Mouse (Mus musculus) gastrocnemius, postnatal 36 days (tissue): ENCODE measurements around the gene Ufc1. TPM values are rescaled to one million over a fixed set of nuclear protein-coding genes. Genes with fewer than 3 reads are reported as not detected.
A peak's percentile ranks its signal among the peaks of the same experiment; 100 is the strongest.
"Not testable (repeated sequence)": the region's sequence is repeated elsewhere in the genome, so short reads cannot be mapped to it uniquely, and the experiment has no call there.

ENCODE experiments used
- DNase-seq, 2 experiments: peaks; one replicate each; pipeline ENCODE4 v3.0.0; 2022
- intact Hi-C: fragments of 180-260 bp; cut with DNase I; formaldehyde crosslinking; loops from one replicate; pipeline ENCODE4 v1.15.1; 2025
- total RNA-seq, 2 experiments: library from RNA; stranded (reverse); gene quantifications; 2 replicates each; pipeline ENCODE4 v1.2.3; 2021

Ufc1 gene
- total RNA-seq, 2 experiments from 2014 or later, result 80.9 to 82.2 TPM

GRCm38 (mm10) chr1:171251594-171252324 lies 43.1 kb downstream of the Ufc1 start:
- DNase-seq, result no peak

DNA sequence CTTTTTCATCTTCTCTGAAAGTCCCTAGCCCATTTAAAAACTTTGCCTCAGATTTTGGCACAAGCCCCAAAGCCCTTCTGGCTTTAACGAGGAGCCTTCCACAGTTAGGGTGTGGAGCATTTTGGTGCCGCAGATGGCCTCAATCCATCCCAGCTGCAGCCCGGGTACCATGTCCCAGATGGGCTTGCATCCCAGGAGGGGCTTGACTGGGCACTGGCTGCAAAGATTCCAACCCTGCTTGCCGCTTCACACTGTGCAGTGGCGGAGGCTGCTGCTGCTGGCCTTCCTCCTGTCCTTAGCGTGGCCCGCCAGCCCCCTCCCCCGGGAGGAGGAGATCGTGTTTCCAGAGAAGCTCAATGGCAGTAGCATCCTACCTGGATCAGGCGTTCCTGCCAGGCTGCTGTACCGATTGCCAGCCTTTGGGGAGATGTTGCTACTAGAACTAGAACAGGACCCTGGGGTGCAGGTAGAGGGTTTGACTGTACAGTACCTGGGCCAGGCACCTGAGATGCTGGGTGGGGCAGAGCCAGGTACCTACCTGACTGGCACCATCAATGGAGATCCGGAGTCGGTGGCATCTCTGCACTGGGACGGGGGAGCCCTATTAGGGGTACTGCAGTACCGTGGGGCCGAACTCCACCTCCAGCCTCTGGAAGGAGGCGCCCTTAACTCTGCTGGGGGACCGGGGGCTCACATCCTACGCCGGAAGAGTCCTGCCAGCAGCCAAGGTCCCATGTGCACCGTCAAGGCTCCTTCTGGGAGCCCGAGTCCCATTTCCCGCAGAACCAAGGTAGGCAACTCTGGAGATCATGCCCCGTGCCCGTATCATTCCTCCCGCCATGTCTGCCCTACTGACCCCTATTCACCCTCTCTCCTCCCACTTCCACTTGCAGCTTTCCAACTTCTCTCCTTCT lies 43.9 kb downstream of the Ufc1 start, which contains the start of gene Ndufs2:
Gene Ndufs2 (minus strand): TSS at position 709 of the 914 bp plus-strand sequence.
- intact Hi-C loops, result no loop called here

More at GRCm38 (mm10) chr1:171251594-171252324, 43.1 kb downstream of the Ufc1 start:
- intact Hi-C loops, result no loop called here

GRCm38 (mm10) chr1:171249913-171250600 lies 44.8 kb downstream of the Ufc1 start, which contains the start of gene Adamts4:
Gene Adamts4, plus strand, starts transcription at chr1:171250421.
- DNase-seq, result peak in 1 of 2 experiments; percentile 37
- intact Hi-C loops, result no loop called here

More for the DNA sequence above, 43.9 kb downstream of the Ufc1 start, which contains the start of gene Ndufs2:
- no peak for DNase-seq

- no peak for DNase-seq
- intact Hi-C loops, result no loop called here
Measured at GRCm38 (mm10) chr1:171248386-171249226, 46.2 kb downstream of the Ufc1 start.

- intact Hi-C loops, result loop anchor here (2.0 kb wide), 1 partner anchor 25 kb away; the partner anchor contains the start of gene Tomm40l
- DNase-seq, result no peak
Measured at GRCm38 (mm10) chr1:171247916-171248315, 46.9 kb downstream of the Ufc1 start.

- DNase-seq, result no peak
- intact Hi-C loops, result loop anchor here (2.0 kb wide), 1 partner anchor 25 kb away; the partner anchor contains the start of gene Tomm40l
Measured at GRCm38 (mm10) chr1:171247453-171247841, 47.4 kb downstream of the Ufc1 start.

- intact Hi-C loops, result loop anchor here (2.0 kb wide), 1 partner anchor 24 kb away; the partner anchor contains the start of gene Tomm40l
- peak; percentile 95 to 96 for DNase-seq
Measured at GRCm38 (mm10) chr1:171246709-171247452, 47.9 kb downstream of the Ufc1 start.

DNA sequence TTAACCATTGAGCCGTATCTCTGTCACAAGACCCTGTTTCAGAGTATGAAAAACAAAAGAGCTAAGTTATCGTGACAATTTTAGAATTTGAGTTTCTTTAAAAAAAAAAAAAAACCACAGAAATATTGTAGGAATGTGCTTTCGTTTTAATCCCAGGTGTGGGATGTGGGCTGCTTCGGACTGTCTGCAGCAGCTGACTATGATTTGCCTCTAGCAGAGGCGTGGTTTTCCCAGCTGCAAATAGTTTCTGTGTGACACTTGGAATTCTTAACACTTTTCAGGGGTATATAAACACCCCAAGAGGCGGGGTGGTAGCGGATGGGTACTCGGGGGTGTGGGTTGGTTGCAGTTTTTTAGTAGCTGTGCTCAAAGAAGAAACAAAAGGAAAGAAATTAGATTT lies 49.5 kb downstream of the Ufc1 start:
- DNase-seq, result no peak
- intact Hi-C loops, result no loop called here

- DNase-seq, intact Hi-C loops: not testable (repeated sequence)
Measured at GRCm38 (mm10) chr1:171241952-171242351, 52.9 kb downstream of the Ufc1 start.

GRCm38 (mm10) chr1:171240911-171241310 lies 53.9 kb downstream of the Ufc1 start:
- DNase-seq, result no peak
- intact Hi-C loops, result no loop called here

DNA sequence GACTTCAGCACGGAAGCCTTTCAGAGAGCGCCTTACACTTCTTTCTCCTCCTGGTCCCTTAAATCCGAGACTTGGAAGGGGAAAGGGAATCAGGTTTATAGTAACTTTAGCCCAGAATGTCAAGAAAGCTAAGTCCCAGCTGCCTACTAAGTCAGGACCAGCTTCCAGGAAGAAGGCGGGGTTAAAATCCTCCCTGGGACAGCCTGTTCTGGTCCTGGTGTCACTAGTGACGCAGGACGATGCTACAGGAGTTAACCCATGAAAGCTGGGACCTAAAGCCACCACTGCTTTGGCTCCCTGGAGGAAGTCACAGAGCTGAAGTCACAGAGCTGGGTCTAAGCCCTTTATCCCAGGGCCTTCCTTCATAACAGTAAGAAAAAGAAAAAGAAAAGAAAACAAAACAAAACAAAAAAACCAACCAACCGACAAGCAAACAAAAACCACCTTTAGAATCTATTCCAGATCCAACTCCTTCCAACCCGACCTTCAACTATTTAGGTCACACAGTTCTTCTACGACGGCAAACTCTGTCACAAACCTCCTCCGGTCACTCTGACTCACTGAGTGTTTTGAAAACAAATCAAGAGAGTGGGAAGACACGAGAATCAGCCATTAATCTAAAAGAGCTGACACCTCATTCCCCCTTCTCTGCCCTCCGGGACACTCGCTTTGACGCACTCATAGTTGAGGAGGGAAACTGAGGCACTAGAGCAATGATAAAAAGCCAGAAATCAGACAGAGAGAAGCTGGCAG lies 54.7 kb downstream of the Ufc1 start:
- DNase-seq, result peak in 1 of 2 experiments; percentile 63

More for the DNA sequence above, 54.7 kb downstream of the Ufc1 start:
- intact Hi-C loops, result no loop called here

Other genes starting within 250 kb of the Ufc1 start
- gene Fcgr3, start 230.1 kb downstream of the Ufc1 start, total RNA-seq, result 1 to 10 TPM; 2.6 to 4.6 TPM
- under 1 TPM; 0.54 to 0.91 TPM for gene Cfap126, start 181.1 kb downstream of the Ufc1 start, total RNA-seq
- 100 to 1,000 TPM; 691 to 738 TPM for gene Sdhc, start 144.4 kb downstream of the Ufc1 start, total RNA-seq
- gene Mpz, start 144.3 kb downstream of the Ufc1 start, total RNA-seq, result 100 to 1,000 TPM in 1 of 2 experiments, 10 to 100 TPM in 1; 33.1 to 105 TPM
- gene Pcp4l1, start 98.8 kb downstream of the Ufc1 start, total RNA-seq, result 10 to 100 TPM; 48.8 to 49.5 TPM
- not detected for gene Nr1i3, start 81.1 kb downstream of the Ufc1 start, total RNA-seq
- gene Tomm40l, start 72.5 kb downstream of the Ufc1 start, total RNA-seq, result 10 to 100 TPM; 52.0 to 54.8 TPM
- 1 to 10 TPM in 1 of 2 experiments, not detected in 1; 1.7 TPM for gene Apoa2, start 70.0 kb downstream of the Ufc1 start, total RNA-seq
- gene Fcer1g, start 60.7 kb downstream of the Ufc1 start, total RNA-seq, result 1 to 10 TPM; 2.5 to 4.9 TPM
- gene Adamts4, start 44.6 kb downstream of the Ufc1 start, total RNA-seq, result under 1 TPM; 0.28 to 0.54 TPM
- gene Ndufs2, start 43.6 kb downstream of the Ufc1 start, total RNA-seq, result 100 to 1,000 TPM; 874 to 989 TPM
- gene B4galt3, start 24.7 kb downstream of the Ufc1 start, total RNA-seq, result 10 to 100 TPM in 1 of 2 experiments, 1 to 10 TPM in 1; 9.6 to 10.5 TPM
- 1 to 10 TPM; 8.7 TPM for gene Ppox, start 13.8 kb downstream of the Ufc1 start, total RNA-seq
- 10 to 100 TPM; 13.5 to 13.8 TPM for gene Usp21, start 7.0 kb downstream of the Ufc1 start, total RNA-seq
- 10 to 100 TPM; 26.6 to 31.1 TPM for gene Dedd, start 34.1 kb upstream of the Ufc1 start, total RNA-seq
- gene Nit1, start 50.6 kb upstream of the Ufc1 start, total RNA-seq, result 10 to 100 TPM; 23.2 to 23.9 TPM
- gene Pfdn2, start 50.6 kb upstream of the Ufc1 start, total RNA-seq, result 10 to 100 TPM; 85.7 to 91.7 TPM
- gene Klhdc9, start 65.8 kb upstream of the Ufc1 start, total RNA-seq, result not detected
- under 1 TPM in 1 of 2 experiments, not detected in 1; 0.07 TPM for gene Nectin4, start 75.1 kb upstream of the Ufc1 start, total RNA-seq
- under 1 TPM; 0.94 to 0.99 TPM for gene Arhgap30, start 93.9 kb upstream of the Ufc1 start, total RNA-seq
- 10 to 100 TPM; 25.7 to 27.7 TPM for gene Usf1, start 116.3 kb upstream of the Ufc1 start, total RNA-seq
- gene Tstd1, start 123.8 kb upstream of the Ufc1 start, total RNA-seq, result under 1 TPM in 1 of 2 experiments, not detected in 1; 0.69 TPM
- gene F11r, start 142.5 kb upstream of the Ufc1 start, total RNA-seq, result 1 to 10 TPM; 4.9 to 5.4 TPM
- 1 to 10 TPM in 1 of 2 experiments, under 1 TPM in 1; 0.79 to 1.2 TPM for gene Alyref2, start 208.5 kb upstream of the Ufc1 start, total RNA-seq
- gene Itln1, start 240.3 kb upstream of the Ufc1 start, total RNA-seq, result not detected